Mouse (Mus musculus) thymus, postnatal 25 days (tissue): ENCODE results near the gene Cyp4x1.
"Not testable (repeated sequence)": the region's sequence is repeated elsewhere in the genome, so short reads cannot be mapped to it uniquely, and the experiment has no call there.

Source experiments
- DNase-seq: peaks from one replicate; pipeline ENCODE4 v3.0.0; 2022

Gene Cyp4x1

GRCm38 (mm10) chr4:115133621-115134295 is at the start of gene Cyp4x1:
Gene Cyp4x1, minus strand, starts transcription at chr4:115134281.
- DNase-seq = no peak

DNA sequence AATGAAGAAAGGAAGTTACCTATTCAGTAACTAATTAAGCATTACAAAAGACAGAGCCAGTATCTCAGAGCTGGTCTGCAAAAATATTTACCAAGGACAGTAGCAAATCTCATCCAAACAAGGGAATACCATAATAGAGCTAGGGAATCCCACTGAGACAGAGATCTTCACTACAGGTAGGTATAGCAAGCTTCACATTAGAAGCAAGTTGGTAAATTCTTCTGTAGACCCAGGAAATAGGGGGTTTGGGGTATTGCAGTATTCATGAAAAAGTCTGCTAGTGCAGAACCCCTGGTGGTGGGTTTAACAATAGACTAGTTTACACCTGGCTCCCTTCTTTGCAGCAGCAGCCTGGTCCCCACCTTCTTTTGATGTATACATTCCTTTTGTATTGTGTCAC is 42.1 kb upstream of the Cyp4x1 start:
- DNase-seq = not testable (repeated sequence)

GRCm38 (mm10) chr4:115174694-115175353 is 40.7 kb upstream of the Cyp4x1 start:
- DNase-seq = no peak

DNA sequence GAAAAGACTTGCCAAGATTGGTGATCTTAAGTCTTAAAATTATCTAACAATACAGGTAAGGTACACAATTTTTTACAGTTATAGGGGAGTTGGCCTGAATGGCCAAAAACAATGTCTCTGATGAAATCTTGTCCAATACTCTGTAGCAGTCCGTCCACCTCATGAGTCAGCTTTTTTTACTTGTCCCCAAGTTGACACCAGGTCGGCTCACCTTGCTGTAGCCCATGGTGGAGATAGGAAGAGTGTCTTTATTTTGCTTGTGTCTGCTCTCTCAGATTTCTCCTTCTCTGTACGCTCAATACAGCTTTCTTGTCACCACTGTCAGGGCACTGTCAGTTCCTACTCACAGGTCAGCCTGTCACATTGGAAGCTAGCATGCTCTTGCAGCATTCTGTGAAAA is 24.9 kb upstream of the Cyp4x1 start:
- DNase-seq = not testable (repeated sequence)

GRCm38 (mm10) chr4:115154723-115155122 is 20.6 kb upstream of the Cyp4x1 start:
- no peak for DNase-seq

DNA sequence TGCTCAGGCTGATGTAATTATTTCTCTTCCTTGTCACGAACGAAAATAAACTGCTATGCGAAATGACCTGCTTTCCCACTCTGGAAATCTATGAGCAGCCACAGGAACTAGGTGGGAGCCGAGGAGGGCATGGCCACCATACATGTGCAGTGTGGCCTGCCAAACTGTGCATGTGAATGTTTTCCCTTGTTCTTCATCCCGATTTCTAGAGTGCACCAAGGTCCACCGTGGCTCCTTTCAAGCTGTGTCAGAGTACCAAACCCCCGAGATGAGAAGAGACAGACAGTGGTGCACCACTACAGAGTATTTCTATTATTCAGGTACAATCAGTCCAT is 182 bp upstream of the Cyp4x1 start:
- no peak for DNase-seq

DNA sequence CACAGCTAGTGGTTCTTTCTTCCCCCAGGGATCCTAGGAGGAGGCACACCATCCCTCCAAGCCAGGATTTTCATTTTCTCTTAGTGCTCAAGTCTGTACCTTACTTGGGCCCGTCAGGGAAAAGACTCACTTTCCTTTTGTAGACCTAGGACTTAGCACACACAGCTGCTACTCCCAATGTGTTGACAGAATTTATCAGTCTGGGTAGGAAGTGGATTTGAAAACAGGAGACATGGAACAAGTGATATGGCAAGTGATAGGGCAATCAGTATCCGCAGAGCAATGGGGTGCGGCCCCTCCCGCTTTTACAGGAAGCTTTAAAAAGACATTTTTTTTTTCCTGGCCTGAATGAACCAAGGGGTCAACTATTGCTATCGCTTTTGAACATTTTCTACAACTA is 996 bp downstream of the Cyp4x1 start:
- DNase-seq = no peak

DNA sequence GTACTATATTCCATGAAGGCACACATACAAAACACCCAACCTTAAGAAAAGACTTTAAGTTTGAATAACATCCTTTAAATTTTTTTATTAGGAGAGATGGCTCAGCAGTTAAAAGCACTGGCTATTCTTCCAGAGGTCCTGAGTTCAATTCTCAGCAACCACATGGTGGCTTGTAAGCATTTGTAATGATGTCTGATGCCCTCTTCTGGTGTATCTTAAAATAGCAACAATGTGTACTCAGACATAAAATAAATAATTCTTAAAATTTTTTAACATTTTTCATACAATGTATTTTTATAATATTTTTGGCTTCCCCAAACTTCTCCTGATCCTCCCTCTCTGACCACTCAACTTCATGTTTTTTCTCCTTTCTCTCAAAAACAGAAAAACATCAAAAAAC is 9.4 kb downstream of the Cyp4x1 start:
- DNase-seq = no peak

DNA sequence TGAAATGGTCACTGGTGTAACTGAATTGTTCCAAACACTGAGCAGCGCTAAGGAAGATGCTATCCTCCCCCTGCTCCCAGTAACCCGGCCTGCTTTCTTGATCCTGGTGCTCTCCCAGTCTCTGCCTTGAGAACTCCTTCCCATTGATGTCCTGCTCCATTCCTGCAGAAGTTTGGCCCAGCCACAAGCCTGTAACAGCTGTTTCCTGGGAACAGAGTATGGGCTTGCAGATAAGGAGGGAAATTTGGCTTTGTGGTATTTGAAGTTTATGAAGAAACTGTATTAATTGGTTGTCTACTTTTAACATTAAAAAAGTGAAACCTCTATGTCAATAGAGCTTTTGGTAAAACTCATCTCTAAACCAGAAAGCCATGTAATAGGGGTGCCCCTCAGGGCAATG is 10.6 kb downstream of the Cyp4x1 start:
- no peak for DNase-seq

DNA sequence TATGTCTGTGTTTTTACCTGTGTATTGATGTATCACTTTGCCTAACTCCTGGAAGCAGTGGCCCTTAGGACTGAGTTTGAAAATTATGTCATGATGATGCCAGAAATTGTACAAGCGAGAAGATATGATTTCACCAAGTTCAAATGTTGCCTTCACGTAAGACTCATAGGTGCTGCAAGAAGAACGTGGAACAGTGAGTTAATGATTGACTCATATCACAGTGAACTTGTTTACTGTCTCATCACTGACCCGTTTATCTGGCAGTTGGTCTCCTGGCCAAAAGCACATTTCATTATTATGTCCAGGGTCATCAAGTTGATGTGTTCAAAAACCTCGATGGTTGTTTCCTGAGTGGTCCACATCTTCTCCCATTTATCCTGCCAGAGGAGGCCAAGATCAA is 12.5 kb downstream of the Cyp4x1 start:
- DNase-seq = no peak

GRCm38 (mm10) chr4:115121162-115121561 is 12.9 kb downstream of the Cyp4x1 start:
- DNase-seq = no peak

- DNase-seq = no peak
Observed at GRCm38 (mm10) chr4:115119642-115120041, 14.4 kb downstream of the Cyp4x1 start.

DNA sequence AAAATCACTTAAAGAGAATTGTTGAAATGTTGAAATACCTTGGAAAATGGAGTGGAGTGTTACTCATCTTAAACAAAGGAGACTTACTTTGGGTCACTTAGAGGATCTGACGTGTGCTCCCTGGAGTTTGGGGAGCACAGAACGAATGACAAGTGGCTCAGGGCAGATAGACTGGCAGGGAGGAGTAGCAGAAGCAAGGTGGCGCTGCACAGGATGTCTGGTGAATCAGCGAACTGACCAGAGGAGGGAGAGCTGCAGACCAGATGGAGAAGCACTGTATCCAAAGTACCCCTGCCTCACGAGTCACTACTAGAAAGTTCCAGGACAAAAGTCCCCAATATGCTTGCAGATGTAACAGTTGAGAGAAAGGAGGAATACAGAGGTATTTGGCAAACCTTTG is 20.8 kb downstream of the Cyp4x1 start:
- no peak for DNase-seq

GRCm38 (mm10) chr4:115111167-115111566 is 22.9 kb downstream of the Cyp4x1 start:
- no peak for DNase-seq

DNA sequence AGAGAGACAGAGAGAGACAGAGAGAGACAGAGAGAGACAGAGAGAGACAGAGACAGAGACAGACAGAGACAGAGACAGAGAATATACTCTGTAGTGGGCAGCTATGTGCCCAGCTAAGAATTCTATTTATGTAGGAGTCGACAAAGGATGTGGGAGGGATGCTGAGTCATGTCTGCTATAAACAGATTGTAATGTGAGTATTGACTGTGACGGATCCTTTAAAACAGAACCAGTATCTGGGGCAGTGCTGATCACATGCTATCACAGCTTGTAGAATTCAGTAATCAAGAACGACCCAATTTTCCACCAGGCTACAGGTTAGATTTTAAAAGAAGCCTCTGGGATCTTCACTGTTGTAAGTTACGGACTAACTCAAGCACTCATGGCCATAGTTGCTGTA is 30.6 kb downstream of the Cyp4x1 start:
- no peak for DNase-seq

GRCm38 (mm10) chr4:115101682-115102081 is 32.4 kb downstream of the Cyp4x1 start:
- peak; percentile 36 for DNase-seq

- DNase-seq = no peak
Observed at GRCm38 (mm10) chr4:115097146-115097496, 37.0 kb downstream of the Cyp4x1 start.

GRCm38 (mm10) chr4:115096435-115097145 is 37.5 kb downstream of the Cyp4x1 start:
- DNase-seq = no peak

DNA sequence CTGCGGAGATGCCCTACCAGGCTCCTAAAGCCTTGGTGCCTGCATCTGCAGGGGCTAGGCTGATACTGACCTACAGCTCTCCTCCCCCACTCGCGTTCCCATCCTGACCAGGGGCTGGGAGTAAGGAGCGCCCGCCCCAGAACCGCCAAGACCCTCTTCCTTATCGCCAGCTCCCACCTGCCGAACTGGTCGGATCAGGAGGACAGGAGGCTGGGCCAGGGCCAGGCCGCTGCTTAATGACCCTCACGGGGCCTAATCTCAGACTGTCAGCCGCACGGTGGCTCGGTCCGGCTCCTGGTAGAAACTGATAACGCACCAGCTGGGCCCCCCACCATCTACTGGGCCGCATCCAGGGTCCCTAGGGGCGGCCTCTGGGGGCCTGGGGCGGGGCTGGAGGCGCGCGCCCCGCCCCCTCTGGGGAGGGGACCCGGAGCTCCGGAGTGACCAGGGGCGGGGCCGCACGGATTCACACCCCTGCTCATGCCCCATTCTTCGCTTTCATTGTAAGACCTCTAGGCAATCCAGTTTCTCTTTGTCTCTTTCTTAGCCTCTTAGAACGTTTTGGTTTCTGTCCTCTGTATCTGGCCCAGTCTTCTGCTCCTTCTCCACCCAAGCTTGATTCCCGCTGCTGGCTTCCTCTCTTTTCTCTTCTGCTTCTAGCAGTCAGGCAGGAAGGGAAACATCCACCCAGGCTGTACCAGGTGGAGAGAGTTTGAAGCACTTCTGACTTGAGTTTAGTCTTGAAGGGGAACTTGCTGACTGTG is 38.2 kb downstream of the Cyp4x1 start:
- no peak for DNase-seq

DNA sequence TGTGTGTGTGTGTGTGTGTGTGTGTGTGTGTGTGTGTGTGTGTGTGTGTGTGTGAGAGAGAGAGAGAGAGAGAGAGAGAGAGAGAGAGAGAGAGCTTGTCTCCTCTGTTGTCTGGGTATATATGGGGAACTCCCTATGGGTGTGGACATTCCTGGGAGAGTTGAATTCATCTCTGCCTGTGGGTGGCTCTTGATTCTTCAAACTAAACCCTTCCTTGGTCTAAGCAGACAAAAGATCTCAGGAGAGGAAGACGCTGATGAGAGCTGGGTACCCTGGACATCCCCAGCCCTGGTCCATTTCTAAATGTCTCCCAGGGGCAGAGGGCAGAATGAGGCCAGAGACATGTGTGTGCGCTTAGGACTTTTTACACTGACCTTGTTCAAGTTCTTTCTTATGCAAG is 40.0 kb downstream of the Cyp4x1 start:
- no peak for DNase-seq

DNA sequence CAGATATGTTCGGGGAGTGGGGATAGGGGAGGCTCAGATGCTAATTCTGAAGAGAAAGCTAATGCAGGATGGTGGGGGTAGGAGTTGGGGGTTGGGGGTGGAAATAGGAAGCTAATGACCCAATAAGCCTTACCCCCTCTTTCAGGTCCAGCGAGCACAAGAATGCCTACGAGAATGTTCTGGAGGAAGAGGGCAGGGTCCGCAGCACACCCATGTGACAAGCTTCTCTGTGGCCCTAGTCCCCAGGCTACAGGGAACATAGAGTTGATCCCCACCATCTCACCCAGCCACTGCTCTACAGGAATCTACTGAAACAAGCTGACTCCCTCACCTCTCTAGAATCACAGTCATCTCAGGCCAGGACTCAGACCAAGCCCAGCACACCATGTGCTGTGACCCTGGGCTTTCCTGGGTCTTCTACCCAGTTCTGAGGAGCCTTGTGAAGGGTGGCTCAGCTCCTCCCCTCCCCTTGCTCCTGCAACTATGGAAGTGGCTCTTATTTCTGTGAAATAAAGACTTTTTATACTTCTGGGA is 40.7 kb downstream of the Cyp4x1 start:
- no peak for DNase-seq

DNA sequence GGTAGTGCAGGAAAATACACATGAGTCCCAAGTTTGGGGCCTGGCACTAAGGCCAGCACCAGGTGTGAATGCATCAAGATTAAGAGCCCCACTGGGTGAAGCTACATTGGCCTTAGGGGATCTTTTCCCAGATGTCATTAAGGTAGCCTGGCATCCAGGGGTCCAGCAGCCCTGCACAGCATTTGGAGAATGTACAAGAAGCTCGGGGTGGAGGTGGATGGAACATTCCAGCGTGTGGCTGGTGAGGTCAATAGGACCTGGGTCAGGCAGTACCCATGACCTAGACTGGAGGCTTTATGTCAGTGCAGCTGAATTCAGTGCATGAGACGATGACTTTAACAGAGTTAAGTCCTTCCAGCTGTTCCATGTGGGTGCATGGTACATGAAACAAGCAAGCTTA is 42.3 kb downstream of the Cyp4x1 start:
- DNase-seq = no peak

GRCm38 (mm10) chr4:115090592-115090991 is 43.5 kb downstream of the Cyp4x1 start:
- no peak for DNase-seq
